Mouse (Mus musculus) left cerebral cortex, postnatal 25 days (tissue): ENCODE results near the gene Spg21. TPM values are rescaled to one million over a fixed set of nuclear protein-coding genes. Genes with fewer than 3 reads are reported as not detected.

ENCODE experiments used
- DNase-seq, 2 experiments: peaks; one replicate each; pipeline ENCODE4 v3.0.0; 2022; ENCODE audit warnings: low spot score in 2 of 2, mixed read lengths in 1 of 2
- intact Hi-C: fragments of 180-260 bp; cut with DNase I; formaldehyde crosslinking; loops from one replicate; pipeline ENCODE4 v1.15.1; 2025
- total RNA-seq, 2 experiments: library from RNA; stranded (reverse); gene quantifications; 2 replicates each; pipeline ENCODE4 v1.2.3; 2021

The Spg21 gene
- total RNA-seq, 2 experiments from 2014 or later: 27.8 to 32.1 TPM

- no peak for DNase-seq
- intact Hi-C loops: no loop called here
These were observed 4.5 kb downstream of the Spg21 start for GRCm38 (mm10) chr9:65465241-65465640.

- intact Hi-C loops: no loop called here
- DNase-seq: no peak
These were observed 6.9 kb downstream of the Spg21 start for GRCm38 (mm10) chr9:65467686-65468085.

- intact Hi-C loops: no loop called here
- DNase-seq: no peak
These were observed 12.0 kb downstream of the Spg21 start for GRCm38 (mm10) chr9:65472769-65473168.

- intact Hi-C loops: no loop called here
- DNase-seq: no peak
These were observed 18.4 kb downstream of the Spg21 start for GRCm38 (mm10) chr9:65479158-65479557.

GRCm38 (mm10) chr9:65480071-65480470 is 19.3 kb downstream of the Spg21 start:
- no peak for DNase-seq
- intact Hi-C loops: no loop called here

GRCm38 (mm10) chr9:65491476-65491875 is 30.7 kb downstream of the Spg21 start:
- intact Hi-C loops: no loop called here
- no peak for DNase-seq

GRCm38 (mm10) chr9:65492351-65492750 is 31.6 kb downstream of the Spg21 start:
- DNase-seq: no peak
- intact Hi-C loops: no loop called here

GRCm38 (mm10) chr9:65492851-65493250 is 32.1 kb downstream of the Spg21 start:
- DNase-seq: no peak
- intact Hi-C loops: no loop called here

- no peak for DNase-seq
- intact Hi-C loops: no loop called here
These were observed 41.4 kb downstream of the Spg21 start for GRCm38 (mm10) chr9:65502146-65502545.

- intact Hi-C loops: no loop called here
- no peak for DNase-seq
These were observed 42.2 kb downstream of the Spg21 start for GRCm38 (mm10) chr9:65502721-65503505.

GRCm38 (mm10) chr9:65508449-65508848 is 47.7 kb downstream of the Spg21 start:
- intact Hi-C loops: no loop called here

GRCm38 (mm10) chr9:65512520-65512919 is 51.8 kb downstream of the Spg21 start:
- intact Hi-C loops: no loop called here

More at GRCm38 (mm10) chr9:65508449-65508848, 47.7 kb downstream of the Spg21 start:
- DNase-seq: no peak

GRCm38 (mm10) chr9:65514431-65514830 is 53.7 kb downstream of the Spg21 start:
- DNase-seq: no peak
- intact Hi-C loops: no loop called here

More at GRCm38 (mm10) chr9:65512520-65512919, 51.8 kb downstream of the Spg21 start:
- no peak for DNase-seq

GRCm38 (mm10) chr9:65514851-65515261 is 54.1 kb downstream of the Spg21 start:
- no peak for DNase-seq
- intact Hi-C loops: no loop called here

GRCm38 (mm10) chr9:65519807-65520504 is 59.2 kb downstream of the Spg21 start, which contains the start of gene Ankdd1a:
Ankdd1a (minus strand) TSS chr9:65520193.
- intact Hi-C loops: no loop called here

GRCm38 (mm10) chr9:65520505-65520876 is 59.7 kb downstream of the Spg21 start:
- peak; percentile 14 to 17 for DNase-seq
- intact Hi-C loops: no loop called here

More at GRCm38 (mm10) chr9:65519807-65520504, 59.2 kb downstream of the Spg21 start, which contains the start of gene Ankdd1a:
- DNase-seq: peak; percentile 52 to 68

GRCm38 (mm10) chr9:65523611-65524364 is 63.0 kb downstream of the Spg21 start:
- peak; percentile 83 for DNase-seq
- intact Hi-C loops: loop anchor here (1.0 kb wide), 1 partner anchor 58 kb away; no protein-coding TSS in a partner anchor

- intact Hi-C loops: no loop called here
These were observed 64.9 kb downstream of the Spg21 start for GRCm38 (mm10) chr9:65525445-65526195.

GRCm38 (mm10) chr9:65528417-65529038 is 67.8 kb downstream of the Spg21 start:
- intact Hi-C loops: no loop called here
- DNase-seq: no peak

More at GRCm38 (mm10) chr9:65525445-65526195, 64.9 kb downstream of the Spg21 start:
- no peak for DNase-seq
